Mouse (Mus musculus) heart, embryonic 10.5 days (tissue): ENCODE results near the gene Gm20481. TPM values are rescaled to one million over a fixed set of nuclear protein-coding genes. Genes with fewer than 3 reads are reported as not detected.

Source experiments
- DNase-seq: peaks from one replicate; pipeline ENCODE4 v3.0.0-alpha.2; 2017; ENCODE audit warnings: low spot score
- H3K27ac ChIP-seq: fragments of 300-500 bp; sonication (generic); 2 replicates; pipeline ENCODE4 v1.5.1; 2016; ENCODE audit warnings: mild to moderate bottlenecking
- H3K27me3 ChIP-seq: fragments of 300-500 bp; sonication (generic); 2 replicates; pipeline ENCODE4 v1.6.1; 2016; ENCODE audit warnings: mild to moderate bottlenecking; ENCODE audit not compliant: poor library complexity, insufficient read depth, severe bottlenecking
- H3K36me3 ChIP-seq: fragments of 300-500 bp; sonication (generic); 2 replicates; pipeline ENCODE4 v1.6.1; 2016; ENCODE audit warnings: mild to moderate bottlenecking, moderate library complexity
- H3K4me1 ChIP-seq: fragments of 300-500 bp; sonication (generic); 2 replicates; pipeline ENCODE4 v1.6.1; 2016; ENCODE audit warnings: mild to moderate bottlenecking
- H3K4me3 ChIP-seq: fragments of 300-500 bp; sonication (generic); 2 replicates; pipeline ENCODE4 v1.5.1; 2016; ENCODE audit warnings: mild to moderate bottlenecking, moderate library complexity
- H3K9me3 ChIP-seq: fragments of 300-500 bp; sonication (generic); 2 replicates; pipeline ENCODE4 v1.6.1; 2016; ENCODE audit warnings: mild to moderate bottlenecking, moderate library complexity
- WGBS: fragments of 180-500 bp; shearing (Covaris S2); methylation state at CpG from one replicate; pipeline ENCODE4 v1.1.7; 2016; 5-methylcytosine and 5-hydroxymethylcytosine counted together
- polyA plus RNA-seq: library from polyadenylated mRNA; unstranded; fragments of >200 nt; fragmentation: Nextera tagmentation; extraction: Ambion mirVana; gene quantifications from 2 replicates; pipeline ENCODE4 v1.2.1, GENCODE M21; 2016

Gene Gm20481
- polyA plus RNA-seq, 1 experiment from 2014 or later, result not detected

DNA sequence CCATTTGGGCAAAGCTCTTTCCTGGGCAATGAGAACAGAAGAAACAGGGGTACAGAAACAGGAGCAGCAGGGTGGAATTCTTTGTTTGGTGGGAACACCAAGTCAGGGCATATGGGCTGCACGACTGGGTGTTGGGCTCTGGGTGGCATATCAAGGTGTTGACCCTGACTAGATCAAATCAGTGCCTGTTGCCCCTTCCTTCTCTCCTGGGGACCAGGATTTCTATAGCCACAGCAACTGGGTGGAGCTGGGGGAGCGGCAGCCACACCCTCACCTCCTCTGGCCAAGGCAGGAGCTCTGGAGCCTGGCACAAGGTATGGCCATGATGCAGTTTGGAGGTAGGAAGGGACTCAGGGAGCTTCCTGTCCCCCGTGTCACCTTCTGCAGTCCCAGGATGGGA is 48.5 kb downstream of the Gm20481 start:
- DNase-seq, result no peak
- WGBS, result 76% methylated on average over 3 of the region's 3 CpGs
- H3K9me3 ChIP-seq, result no peaks in the 10 kb centered on the region
- H3K4me1 ChIP-seq, result peaks cover 33% of the 10 kb centered on the region
- H3K36me3 ChIP-seq, result peaks cover 42% of the 10 kb centered on the region
- 0 out of 2 replicates have a peak, but pooled peaks cover 6% of the 10 kb centered on the region for H3K27me3 ChIP-seq
- H3K27ac ChIP-seq, result no peak overlapping the region
- no peak overlapping the region for H3K4me3 ChIP-seq

DNA sequence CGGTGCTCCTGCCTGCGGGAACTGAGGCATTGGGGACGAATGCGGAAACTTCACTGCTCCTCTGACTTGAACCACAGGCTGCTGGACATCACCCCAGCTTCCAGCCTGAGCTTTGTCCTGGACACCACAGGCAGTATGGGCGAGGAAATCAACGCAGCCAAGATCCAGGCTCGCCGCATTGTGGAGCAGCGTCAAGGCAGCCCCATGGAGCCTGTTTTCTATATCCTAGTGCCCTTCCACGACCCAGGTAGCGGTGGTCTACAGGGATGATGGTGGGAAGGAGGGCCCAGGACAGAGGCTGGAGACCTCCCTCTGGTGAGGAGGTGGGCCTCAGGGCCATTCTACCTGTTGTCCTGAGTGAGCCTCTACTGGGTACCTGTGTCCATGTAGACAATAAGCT is 50.2 kb downstream of the Gm20481 start:
- Histone ChIP-seq H3K27ac (no peak overlapping the region), H3K27me3 (0 out of 2 replicates have a peak, but pooled peaks cover 6% of the 10 kb centered on the region), H3K36me3 (peaks cover 25% of the 10 kb centered on the region), H3K4me3 (no peak overlapping the region), H3K4me1 (peaks cover 50% of the 10 kb centered on the region), H3K9me3 (no peaks in the 10 kb centered on the region)
- DNase-seq, result no peak
- WGBS, result 77% methylated on average over 11 of the region's 11 CpGs

DNA sequence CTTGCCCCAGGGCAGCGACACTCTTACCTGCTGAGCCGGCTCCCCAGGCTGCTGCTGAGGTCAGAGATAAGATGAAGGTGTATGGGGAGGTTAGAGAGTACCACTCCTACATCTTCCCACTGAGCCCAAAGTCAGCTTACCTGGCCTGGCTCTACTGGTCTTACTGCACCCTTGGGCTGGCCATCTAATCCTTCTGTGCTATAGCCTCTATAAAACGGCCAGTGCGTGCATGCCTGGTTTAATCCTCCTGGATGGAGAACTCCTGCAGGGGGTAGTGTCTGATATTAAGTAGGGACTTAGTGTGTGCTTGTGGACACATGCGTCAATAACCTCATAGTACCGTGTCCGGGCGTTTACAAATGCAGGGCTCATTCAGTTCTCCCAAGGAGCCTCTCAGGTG is 50.8 kb downstream of the Gm20481 start:
- H3K27me3 ChIP-seq, result 0 out of 2 replicates have a peak, but pooled peaks cover 6% of the 10 kb centered on the region
- WGBS, result 85% methylated on average over 8 of the region's 8 CpGs
- H3K27ac ChIP-seq, result no peak overlapping the region; the same call in 1 of the 2 replicates
- H3K4me3 ChIP-seq, result no peak overlapping the region
- peaks cover 49% of the 10 kb centered on the region for H3K4me1 ChIP-seq
- H3K36me3 ChIP-seq, result peaks cover 18% of the 10 kb centered on the region
- no peak for DNase-seq
- no peaks in the 10 kb centered on the region for H3K9me3 ChIP-seq

DNA sequence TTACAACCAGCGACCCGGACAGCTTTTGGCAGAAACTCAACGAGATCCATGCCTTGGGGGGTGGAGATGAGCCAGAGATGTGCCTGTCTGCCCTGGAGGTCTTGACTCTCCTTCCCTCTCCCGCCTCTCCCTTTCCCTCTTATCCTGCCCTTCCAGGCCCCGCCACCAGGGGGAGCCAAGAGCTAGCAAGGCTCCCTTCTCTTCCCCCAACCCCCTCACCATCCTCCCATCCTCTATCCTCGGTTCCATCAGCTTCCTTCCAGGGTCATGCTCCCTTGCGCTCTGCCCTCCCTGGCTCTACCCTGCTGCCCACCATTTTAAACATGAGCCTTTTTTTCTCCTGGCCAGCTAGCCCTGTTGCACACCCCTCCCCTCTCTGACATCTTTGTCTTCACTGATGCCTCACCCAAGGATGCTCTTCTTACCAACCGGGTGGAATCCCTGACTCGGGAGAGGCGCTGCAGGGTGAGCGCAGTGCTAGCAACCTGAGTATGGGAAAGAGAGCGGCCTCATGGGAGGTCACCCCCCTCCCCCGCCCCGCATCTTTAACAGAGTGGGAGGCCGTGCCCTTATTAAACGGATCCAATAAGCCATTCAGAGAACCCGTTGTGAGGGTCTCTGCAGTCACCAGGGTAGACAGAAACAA is 51.6 kb downstream of the Gm20481 start:
- 4% methylated on average over 17 of the region's 17 CpGs for WGBS
- Histone ChIP-seq H3K4me3 (peak overlapping the region; percentile 42), H3K27me3 (0 out of 2 replicates have a peak, but pooled peaks cover 6% of the 10 kb centered on the region), H3K4me1 (peaks cover 50% of the 10 kb centered on the region), H3K36me3 (peaks cover 11% of the 10 kb centered on the region), H3K27ac (peak overlapping the region; percentile 81), H3K9me3 (no peaks in the 10 kb centered on the region)
- DNase-seq, result peak; percentile 92

Other genes with a start within 250 kb of the Gm20481 start
- gene C4b, start 226.0 kb upstream of the Gm20481 start, polyA plus RNA-seq, result not detected in 2 replicates
- gene Cyp21a1, start 165.4 kb upstream of the Gm20481 start, polyA plus RNA-seq, result not detected in 2 replicates
- gene Stk19, start 133.0 kb upstream of the Gm20481 start, polyA plus RNA-seq, result 22.3 and 22.8 TPM in 2 replicates
- gene Dxo, start 132.9 kb upstream of the Gm20481 start, polyA plus RNA-seq, result 48.1 and 62.2 TPM in 2 replicates
- 39.9 and 43.6 TPM in 2 replicates for gene Skiv2l, start 119.7 kb upstream of the Gm20481 start, polyA plus RNA-seq
- 89.6 and 104 TPM in 2 replicates for gene Nelfe, start 119.5 kb upstream of the Gm20481 start, polyA plus RNA-seq
- 1.3 and 11.4 TPM in 2 replicates for gene Cfb, start 107.4 kb upstream of the Gm20481 start, polyA plus RNA-seq
- 2.2 and 4.1 TPM in 2 replicates for gene Zbtb12, start 90.4 kb upstream of the Gm20481 start, polyA plus RNA-seq
- not detected in 2 replicates for gene Gm20547, start 87.9 kb upstream of the Gm20481 start, polyA plus RNA-seq
- 0.67 and 1.6 TPM in 2 replicates for gene C2, start 71.6 kb upstream of the Gm20481 start, polyA plus RNA-seq
- gene Ehmt2, start 71.4 kb upstream of the Gm20481 start, polyA plus RNA-seq, result 46.3 and 66.0 TPM in 2 replicates
- gene Slc44a4, start 55.4 kb upstream of the Gm20481 start, polyA plus RNA-seq, result 0.10 and 0.41 TPM in 2 replicates
- 21.3 and 25.5 TPM in 2 replicates for gene Neu1, start 38.7 kb upstream of the Gm20481 start, polyA plus RNA-seq
- 0.20 TPM in 1 of 2 replicates, not detected in the other for gene Hspa1b, start 10.7 kb upstream of the Gm20481 start, polyA plus RNA-seq
- 1.8 and 2.4 TPM in 2 replicates for gene Hspa1a, start 2.2 kb downstream of the Gm20481 start, polyA plus RNA-seq
- gene Hspa1l, start 2.8 kb downstream of the Gm20481 start, polyA plus RNA-seq, result 1.6 and 1.7 TPM in 2 replicates
- 197 and 247 TPM in 2 replicates for gene Lsm2, start 11.9 kb downstream of the Gm20481 start, polyA plus RNA-seq
- 112 and 166 TPM in 2 replicates for gene Vars, start 31.1 kb downstream of the Gm20481 start, polyA plus RNA-seq
- gene Vwa7, start 46.7 kb downstream of the Gm20481 start, polyA plus RNA-seq, result 0.26 and 0.34 TPM in 2 replicates
- 3.3 and 4.0 TPM in 2 replicates for gene Sapcd1, start 58.1 kb downstream of the Gm20481 start, polyA plus RNA-seq
- gene Msh5, start 76.8 kb downstream of the Gm20481 start, polyA plus RNA-seq, result 3.9 and 5.4 TPM in 2 replicates
- gene Clic1, start 80.1 kb downstream of the Gm20481 start, polyA plus RNA-seq, result 374 and 380 TPM in 2 replicates
- gene Ddah2, start 89.1 kb downstream of the Gm20481 start, polyA plus RNA-seq, result 192 and 290 TPM in 2 replicates
- gene Ly6g6c, start 95.5 kb downstream of the Gm20481 start, polyA plus RNA-seq, result not detected in 2 replicates
- 0.63 and 1.0 TPM in 2 replicates for gene Mpig6b, start 96.3 kb downstream of the Gm20481 start, polyA plus RNA-seq
- gene Ly6g6e, start 107.0 kb downstream of the Gm20481 start, polyA plus RNA-seq, result 0.18 and 0.39 TPM in 2 replicates
- 2.5 and 2.6 TPM in 2 replicates for gene Ly6g6d, start 108.2 kb downstream of the Gm20481 start, polyA plus RNA-seq
- 0.91 and 1.0 TPM in 2 replicates for gene Ly6g6f, start 115.7 kb downstream of the Gm20481 start, polyA plus RNA-seq
- gene Abhd16a, start 119.4 kb downstream of the Gm20481 start, polyA plus RNA-seq, result 66.7 and 69.8 TPM in 2 replicates
- gene Ly6g5c, start 138.4 kb downstream of the Gm20481 start, polyA plus RNA-seq, result not detected in 2 replicates
- 0.73 and 0.99 TPM in 2 replicates for gene Ly6g5b, start 145.5 kb downstream of the Gm20481 start, polyA plus RNA-seq
- 17.1 and 24.5 TPM in 2 replicates for gene Gpank1, start 151.5 kb downstream of the Gm20481 start, polyA plus RNA-seq
- gene Csnk2b, start 152.1 kb downstream of the Gm20481 start, polyA plus RNA-seq, result 220 and 246 TPM in 2 replicates
- gene D17H6S53E, start 156.5 kb downstream of the Gm20481 start, polyA plus RNA-seq, result 7.4 and 11.5 TPM in 2 replicates
- 3.0 and 72.5 TPM in 2 replicates for gene Apom, start 162.1 kb downstream of the Gm20481 start, polyA plus RNA-seq
- 51.4 and 65.5 TPM in 2 replicates for gene Bag6, start 165.3 kb downstream of the Gm20481 start, polyA plus RNA-seq
- 137 and 161 TPM in 2 replicates for gene Prrc2a, start 195.0 kb downstream of the Gm20481 start, polyA plus RNA-seq
- gene Aif1, start 206.2 kb downstream of the Gm20481 start, polyA plus RNA-seq, result 0.85 and 2.1 TPM in 2 replicates
- 1.5 and 2.2 TPM in 2 replicates for gene Lst1, start 218.5 kb downstream of the Gm20481 start, polyA plus RNA-seq
- gene Ltb, start 224.5 kb downstream of the Gm20481 start, polyA plus RNA-seq, result 0.15 TPM in 1 of 2 replicates, not detected in the other
- 0.15 TPM in 1 of 2 replicates, not detected in the other for gene Tnf, start 232.1 kb downstream of the Gm20481 start, polyA plus RNA-seq
- not detected in 2 replicates for gene Lta, start 235.4 kb downstream of the Gm20481 start, polyA plus RNA-seq